Mouse (Mus musculus) ovary, adult 10 weeks (tissue): Measurements from ENCODE around the gene Cib4. TPM values are rescaled to one million over a fixed set of nuclear protein-coding genes. Genes with fewer than 3 reads are reported as not detected.

ENCODE experiments used
- polyA plus RNA-seq: library from polyadenylated mRNA; stranded (reverse); fragments of 350-450 nt; fragmentation: Illumina TruSeq; extraction: RNeasy Lipid Tissue Mini Kit (QIAGEN cat#74804); gene quantifications from one replicate; pipeline ENCODE4 v1.2.3, GENCODE M21; 2014

Gene Cib4
- not detected for polyA plus RNA-seq

GRCm38 (mm10) chr5:30545698-30546097, at the start of gene Cib4:
Cib4 (minus strand) TSS chr5:30545836.

GRCm38 (mm10) chr5:30587681-30588300, 42.2 kb upstream of the Cib4 start, which contains the start of gene Kcnk3:
Kcnk3 (plus strand) TSS chr5:30588170.

GRCm38 (mm10) chr5:30465861-30466260, 79.8 kb downstream of the Cib4 start, which contains the start of gene 1700001C02Rik:
1700001C02Rik (plus strand) TSS chr5:30466047.

GRCm38 (mm10) chr5:30461821-30462220, 83.8 kb downstream of the Cib4 start, which contains the start of gene Otof:
Otof (minus strand) TSS chr5:30461932.

Other genes starting within 250 kb of the Cib4 start
- gene Otof, start 83.9 kb downstream of the Cib4 start, polyA plus RNA-seq, result not detected
- 1.00 TPM for gene 1700001C02Rik, start 79.8 kb downstream of the Cib4 start, polyA plus RNA-seq
- 6.8 TPM for gene Kcnk3, start 42.3 kb upstream of the Cib4 start, polyA plus RNA-seq
- gene Slc35f6, start 102.1 kb upstream of the Cib4 start, polyA plus RNA-seq, result 8.7 TPM
- 22.9 TPM for gene Cenpa, start 120.9 kb upstream of the Cib4 start, polyA plus RNA-seq
- gene Dpysl5, start 165.7 kb upstream of the Cib4 start, polyA plus RNA-seq, result 5.2 TPM